Mouse (Mus musculus) myocyte (in vitro differentiated cells): Measurements from ENCODE around the gene Suds3.

ENCODE experiments used
- CEBPB ChIP-seq: IDR thresholded peaks from 2 replicates; pipeline ENCODE4 v1.6.1; 2011; ENCODE audit warnings: mild to moderate bottlenecking, moderate library complexity; ENCODE audit not compliant: poor library complexity, insufficient read depth, severe bottlenecking
- E2F4 ChIP-seq: IDR thresholded peaks from one replicate; pipeline ENCODE4 v1.6.1; 2011; ENCODE audit warnings: mild to moderate bottlenecking, control low read depth, moderate library complexity; ENCODE audit not compliant: insufficient read depth
- MYOG ChIP-seq, 3 experiments: IDR thresholded peaks; one replicate each; pipeline ENCODE4 v1.6.1; 2011; ENCODE audit warnings: control low read depth in 2 of 3, low read depth in 2 of 3, mild to moderate bottlenecking in 2 of 3; ENCODE audit not compliant: insufficient read length in 2 of 3, control insufficient read depth in 1 of 3, insufficient read depth in 1 of 3
- POLR2A ChIP-seq: IDR thresholded peaks from one replicate; pipeline ENCODE4 v1.6.1; 2011; ENCODE audit warnings: low read depth, mild to moderate bottlenecking, control low read depth, moderate library complexity; ENCODE audit not compliant: insufficient read length
- SRF ChIP-seq: IDR thresholded peaks from one replicate; pipeline ENCODE4 v1.6.1; 2011; ENCODE audit warnings: low read depth; ENCODE audit not compliant: control insufficient read depth, insufficient read length
- TCF12 ChIP-seq: IDR thresholded peaks from one replicate; pipeline ENCODE4 v1.6.1; 2011; ENCODE audit warnings: mild to moderate bottlenecking, control low read depth; ENCODE audit not compliant: poor library complexity, insufficient read depth, severe bottlenecking
- USF1 ChIP-seq: IDR thresholded peaks from one replicate; pipeline ENCODE4 v1.6.1; 2011; ENCODE audit warnings: low read depth, mild to moderate bottlenecking, control low read depth, moderate library complexity

- TF ChIP-seq POLR2A (no peak), SRF (no peak), MYOG (IDR thresholded peaks at IDR 0.05; ENCODE audit: control insufficient read depth in 1 of 3, insufficient read depth in 1 of 3, insufficient read length in 2 of 3, low read depth in 2 of 3) (no peak), TCF12 (no peak), USF1 (no peak), CEBPB (no peak), E2F4 (no peak)
Measured at GRCm38 (mm10) chr5:117104329-117104728, 11.6 kb downstream of the Suds3 start.
